Mouse (Mus musculus): ENCODE measurements around the gene Sorl1.
"Not testable (repeated sequence)": the region's sequence is repeated elsewhere in the genome, so short reads cannot be mapped to it uniquely, and the experiment has no call there.

The Sorl1 gene

GRCm38 (mm10) chr9:42092749-42093148 is 31.3 kb downstream of the Sorl1 start:
- no peak for DNase-seq (ENCODE audit: low spot score)

- DNase-seq (ENCODE audit: low spot score) = no peak
These were observed 32.5 kb downstream of the Sorl1 start for GRCm38 (mm10) chr9:42091561-42091960.

- no peak for DNase-seq (ENCODE audit: low spot score)
These were observed 36.2 kb downstream of the Sorl1 start for GRCm38 (mm10) chr9:42087921-42088320.

GRCm38 (mm10) chr9:42085970-42086369 is 38.1 kb downstream of the Sorl1 start:
- DNase-seq (ENCODE audit: low spot score) = no peak

- DNase-seq (ENCODE audit: low spot score) = no peak
These were observed 40.4 kb downstream of the Sorl1 start for GRCm38 (mm10) chr9:42083661-42084067.

GRCm38 (mm10) chr9:42081681-42082530 is 42.2 kb downstream of the Sorl1 start:
- no peak for DNase-seq (ENCODE audit: low spot score)

- DNase-seq (ENCODE audit: low spot score) = no peak
These were observed 43.4 kb downstream of the Sorl1 start for GRCm38 (mm10) chr9:42080671-42081070.

GRCm38 (mm10) chr9:42077112-42077845 is 46.8 kb downstream of the Sorl1 start:
- no peak for DNase-seq (ENCODE audit: low spot score)

GRCm38 (mm10) chr9:42076256-42076849 is 47.7 kb downstream of the Sorl1 start:
- DNase-seq (ENCODE audit: low spot score) = no peak

- no peak for DNase-seq (ENCODE audit: low spot score)
These were observed 48.9 kb downstream of the Sorl1 start for GRCm38 (mm10) chr9:42075241-42075640.

GRCm38 (mm10) chr9:42072010-42072409 is 52.1 kb downstream of the Sorl1 start:
- no peak for DNase-seq (ENCODE audit: low spot score)

GRCm38 (mm10) chr9:42070856-42071255 is 53.2 kb downstream of the Sorl1 start:
- no peak for DNase-seq (ENCODE audit: low spot score)

GRCm38 (mm10) chr9:42069471-42069870 is 54.6 kb downstream of the Sorl1 start:
- DNase-seq (ENCODE audit: low spot score) = no peak

GRCm38 (mm10) chr9:42067950-42068349 is 56.1 kb downstream of the Sorl1 start:
- peak; percentile 10 for DNase-seq (ENCODE audit: low spot score)

- DNase-seq (ENCODE audit: low spot score) = no peak
These were observed 58.3 kb downstream of the Sorl1 start for GRCm38 (mm10) chr9:42065756-42066155.

- no peak for DNase-seq (ENCODE audit: low spot score)
These were observed 60.7 kb downstream of the Sorl1 start for GRCm38 (mm10) chr9:42063391-42063790.

GRCm38 (mm10) chr9:42062269-42062668 is 61.8 kb downstream of the Sorl1 start:
- DNase-seq (ENCODE audit: low spot score) = no peak

GRCm38 (mm10) chr9:42059006-42059405 is 65.1 kb downstream of the Sorl1 start:
- not testable (repeated sequence) for DNase-seq (ENCODE audit: low spot score)

- no peak for DNase-seq (ENCODE audit: low spot score)
These were observed 67.5 kb downstream of the Sorl1 start for GRCm38 (mm10) chr9:42056591-42056990.

- no peak for DNase-seq (ENCODE audit: low spot score)
These were observed 68.7 kb downstream of the Sorl1 start for GRCm38 (mm10) chr9:42055378-42055777.

GRCm38 (mm10) chr9:42054339-42055272 is 69.5 kb downstream of the Sorl1 start:
- no peak for DNase-seq (ENCODE audit: low spot score)

Measured in adipocyte (in vitro differentiated cells).